Mouse (Mus musculus) midbrain, postnatal 0 days (tissue): ENCODE results near the gene Tecta. TPM values are rescaled to one million over a fixed set of nuclear protein-coding genes. Genes with fewer than 3 reads are reported as not detected.

Experiments used
- ATAC-seq: fragments of 200-750 bp; cut with Nextera tagmentation; 2 replicates; pipeline ENCODE4 v1.8.0; 2017; ENCODE audit warnings: moderate number of reproducible peaks, mild to moderate bottlenecking, moderate TSS enrichment, moderate library complexity; ENCODE audit not compliant: low FRiP score
- DNase-seq: peaks from one replicate; pipeline ENCODE4 v3.0.0-alpha.2; 2015; ENCODE audit warnings: low spot score
- H3K27ac ChIP-seq: fragments of 300-500 bp; sonication (generic); 2 replicates; pipeline ENCODE4 v1.5.1; 2014; ENCODE audit warnings: low read depth, mild to moderate bottlenecking, low read length, mixed read lengths
- H3K27me3 ChIP-seq: fragments of 300-500 bp; sonication (generic); 2 replicates; pipeline ENCODE4 v1.6.1; 2014; ENCODE audit warnings: low read length, control low read depth, mixed read lengths; ENCODE audit not compliant: insufficient read depth
- H3K36me3 ChIP-seq: fragments of 300-500 bp; sonication (generic); 2 replicates; pipeline ENCODE4 v1.6.1; 2014; ENCODE audit warnings: low read length, control low read depth, mixed read lengths; ENCODE audit not compliant: insufficient read depth
- H3K4me1 ChIP-seq: fragments of 300-500 bp; sonication (generic); 2 replicates; pipeline ENCODE4 v1.6.1; 2014; ENCODE audit warnings: mild to moderate bottlenecking, control low read depth, antibody characterized with exemption, low read length, mixed read lengths; ENCODE audit not compliant: insufficient read depth
- H3K4me2 ChIP-seq: fragments of 300-500 bp; sonication (generic); 2 replicates; pipeline ENCODE4 v1.6.1; 2014; ENCODE audit warnings: low read depth, mild to moderate bottlenecking, low read length, mixed read lengths; ENCODE audit not compliant: poor library complexity, severe bottlenecking
- H3K4me3 ChIP-seq: fragments of 300-500 bp; sonication (generic); 2 replicates; pipeline ENCODE4 v1.5.1; 2014; ENCODE audit warnings: low read depth, mild to moderate bottlenecking, low read length, moderate library complexity
- H3K9ac ChIP-seq: fragments of 300-500 bp; sonication (generic); replicated peaks from 2 replicates; pipeline ENCODE4 v1.6.1; 2014; ENCODE audit warnings: mild to moderate bottlenecking, low read length, moderate library complexity, mixed read lengths; ENCODE audit not compliant: poor library complexity, severe bottlenecking
- H3K9me3 ChIP-seq: fragments of 300-500 bp; sonication (generic); 2 replicates; pipeline ENCODE4 v1.6.1; 2016; ENCODE audit warnings: low read length, control low read depth
- CTCF ChIP-seq: IDR thresholded peaks from 2 replicates; pipeline ENCODE4 v1.5.1; 2016; ENCODE audit warnings: antibody characterized with exemption, mild to moderate bottlenecking
- WGBS: fragments of 180-500 bp; shearing (Covaris S2); extraction: QIAGEN DNeasy Blood & Tissue Kit; methylation state at CpG from one replicate; pipeline ENCODE4 v1.1.7; 2014; 5-methylcytosine and 5-hydroxymethylcytosine counted together
- polyA plus RNA-seq: library from polyadenylated mRNA; unstranded; fragments of >200 nt; fragmentation: Nextera tagmentation; extraction: Ambion mirVana; gene quantifications from 2 replicates; pipeline ENCODE4 v1.2.1, GENCODE M21; 2015
- total RNA-seq: library from RNA; depleted of rRNA; stranded (reverse); fragments of >200 nt; gene quantifications from 2 replicates; pipeline ENCODE4 v1.2.3, GENCODE M21; 2014

Gene Tecta
- total and polyA plus RNA-seq, 2 experiments from 2014 or later: 0.33 to 0.84 TPM

GRCm38 (mm10) chr9:42417352-42417952, 17.7 kb upstream of the Tecta start:
- H3K9me3 ChIP-seq: no peaks in the 10 kb centered on the region
- WGBS: 88% methylated on average over 12 of the region's 12 CpGs
- no peak overlapping the region for H3K4me2 ChIP-seq
- H3K4me3 ChIP-seq: no peak overlapping the region
- H3K4me1 ChIP-seq: no peaks in the 10 kb centered on the region; the same call in 1 of the 2 replicates
- H3K27ac ChIP-seq: no peak overlapping the region
- ATAC-seq: no peak
- TF ChIP-seq CTCF: no peak
- H3K36me3 ChIP-seq: peaks cover 9% of the 10 kb centered on the region
- no peaks in the 10 kb centered on the region for H3K27me3 ChIP-seq
- H3K9ac ChIP-seq: no peak overlapping the region
- no peak for DNase-seq

GRCm38 (mm10) chr9:42415184-42415583, 15.5 kb upstream of the Tecta start:
- Histone ChIP-seq H3K27ac (no peak overlapping the region), H3K4me3 (no peak overlapping the region), H3K4me2 (no peak overlapping the region), H3K27me3 (no peaks in the 10 kb centered on the region), H3K9ac (no peak overlapping the region), H3K4me1 (no peaks in the 10 kb centered on the region; the same call in 1 of the 2 replicates), H3K36me3 (peaks cover 3% of the 10 kb centered on the region), H3K9me3 (no peaks in the 10 kb centered on the region)
- peak; percentile 76 for ATAC-seq
- 10% methylated on average over 1 of the region's 1 CpGs for WGBS
- peak; percentile 40 for DNase-seq
- no peak for TF ChIP-seq CTCF

DNA sequence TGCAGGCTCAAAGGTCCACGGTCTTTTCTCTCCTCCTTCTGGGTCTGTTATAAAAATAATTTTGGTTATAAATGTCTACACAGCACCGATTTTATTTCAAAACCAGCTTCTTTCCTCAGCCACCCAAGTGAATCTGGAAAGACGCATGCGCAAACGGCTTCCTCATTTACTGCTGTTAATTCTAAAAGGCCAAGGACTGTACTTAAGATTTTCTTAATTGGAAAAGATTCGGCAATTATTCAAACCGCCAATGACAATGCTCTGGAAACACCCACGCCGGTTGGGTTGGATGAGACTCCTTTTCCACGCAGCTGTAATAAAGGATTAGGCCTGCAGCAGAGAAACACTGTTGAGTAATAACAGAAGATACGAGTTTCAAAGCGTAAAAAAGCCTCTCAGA, 13.6 kb upstream of the Tecta start:
- TF ChIP-seq CTCF: no peak
- H3K4me2 ChIP-seq: no peak overlapping the region
- H3K9me3 ChIP-seq: no peaks in the 10 kb centered on the region
- peak; percentile 34 for DNase-seq
- ATAC-seq: no peak
- H3K27ac ChIP-seq: no peak overlapping the region
- no peaks in the 10 kb centered on the region for H3K4me1 ChIP-seq
- no peak overlapping the region for H3K4me3 ChIP-seq
- WGBS: 55% methylated on average over 12 of the region's 12 CpGs
- peaks cover 3% of the 10 kb centered on the region for H3K36me3 ChIP-seq
- no peaks in the 10 kb centered on the region for H3K27me3 ChIP-seq
- no peak overlapping the region for H3K9ac ChIP-seq

DNA sequence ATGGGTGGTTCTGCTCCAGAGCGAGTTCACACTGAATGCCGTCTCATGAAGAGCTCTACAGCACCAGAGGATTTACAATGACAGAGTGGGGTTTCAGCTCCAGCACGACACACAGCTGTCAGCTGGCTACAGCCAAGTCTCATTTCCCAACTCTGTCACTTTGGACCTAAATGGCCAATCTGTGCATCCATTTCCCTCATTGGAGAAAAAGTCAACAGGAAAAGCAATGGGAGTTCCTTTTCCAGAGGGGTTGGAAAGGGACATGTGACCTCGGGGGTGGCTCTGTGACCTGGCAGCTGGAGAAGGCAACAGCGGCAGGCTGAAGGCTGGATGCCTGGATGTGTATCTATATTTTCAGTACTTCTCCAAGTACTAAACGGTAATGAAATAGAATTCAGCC, 11.6 kb upstream of the Tecta start:
- no peak for DNase-seq
- no peak for ATAC-seq
- TF ChIP-seq CTCF: no peak

DNA sequence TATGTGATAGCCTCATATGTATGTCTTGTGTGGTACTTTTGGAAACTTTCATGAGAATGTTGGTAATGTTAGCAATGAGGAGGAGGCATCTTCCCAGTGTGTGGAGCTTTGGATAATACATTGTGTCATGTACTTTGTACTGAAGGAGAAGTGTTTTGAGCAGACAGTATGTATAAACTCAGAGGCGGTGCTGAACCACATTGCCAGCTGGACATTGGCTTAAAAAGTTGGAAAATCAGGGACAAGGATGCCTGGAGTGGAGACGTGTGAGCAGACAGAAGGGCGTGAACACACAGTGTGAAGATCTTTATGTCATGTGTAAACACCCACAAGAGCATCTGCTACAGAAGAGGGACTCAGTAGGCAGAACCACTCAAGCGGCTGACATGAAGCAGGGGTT, 6.0 kb upstream of the Tecta start:
- no peak overlapping the region for H3K9ac ChIP-seq
- ATAC-seq (no peak), DNase-seq (no peak)
- no peak overlapping the region for H3K4me2 ChIP-seq
- no peak for TF ChIP-seq CTCF
- H3K36me3 ChIP-seq: no peaks in the 10 kb centered on the region
- H3K4me1 ChIP-seq: no peaks in the 10 kb centered on the region
- 92% methylated on average over 4 of the region's 4 CpGs for WGBS
- H3K4me3 ChIP-seq: no peak overlapping the region
- no peaks in the 10 kb centered on the region for H3K27me3 ChIP-seq
- no peaks in the 10 kb centered on the region for H3K9me3 ChIP-seq
- no peak overlapping the region for H3K27ac ChIP-seq

More for the DNA sequence above, 11.6 kb upstream of the Tecta start:
- Histone ChIP-seq H3K4me1 (no peaks in the 10 kb centered on the region), H3K9ac (no peak overlapping the region), H3K4me2 (no peak overlapping the region), H3K27me3 (no peaks in the 10 kb centered on the region), H3K27ac (no peak overlapping the region), H3K9me3 (no peaks in the 10 kb centered on the region), H3K36me3 (peaks cover 3% of the 10 kb centered on the region), H3K4me3 (no peak overlapping the region)
- 92% methylated on average over 6 of the region's 6 CpGs for WGBS

DNA sequence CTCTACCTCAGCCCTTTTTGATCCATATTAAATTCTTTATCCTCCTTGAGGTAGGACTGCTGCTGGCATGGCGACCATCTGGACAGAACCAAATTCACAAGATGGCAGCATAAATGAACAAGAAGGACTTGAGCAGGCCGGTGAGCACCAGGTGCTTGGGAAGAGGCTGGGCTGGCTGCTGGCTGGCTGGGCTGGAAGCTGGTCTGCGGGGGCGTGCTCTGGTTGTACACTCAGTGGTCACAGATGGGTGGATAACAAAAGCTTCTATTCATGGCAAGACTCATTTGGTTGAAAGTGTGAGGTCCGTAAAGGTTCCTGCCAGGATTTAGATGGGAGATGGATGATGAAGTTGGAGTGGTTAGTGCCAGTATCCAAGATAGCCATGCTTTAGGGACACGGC, 1.8 kb upstream of the Tecta start:
- Histone ChIP-seq H3K9ac (no peak overlapping the region), H3K27me3 (no peaks in the 10 kb centered on the region), H3K4me2 (no peak overlapping the region), H3K27ac (no peak overlapping the region), H3K36me3 (no peaks in the 10 kb centered on the region), H3K9me3 (no peaks in the 10 kb centered on the region), H3K4me1 (no peaks in the 10 kb centered on the region; the same call in 1 of the 2 replicates), H3K4me3 (no peak overlapping the region)
- DNase-seq (no peak), ATAC-seq (no peak)
- WGBS: 71% methylated on average over 6 of the region's 6 CpGs
- no peak for TF ChIP-seq CTCF
